Mouse (Mus musculus) olfactory bulb, adult 2 months (tissue): ENCODE measurements around the gene Sytl3.

Source experiments
- CTCF ChIP-seq: fragments of 200-500 bp; IDR thresholded peaks from 2 replicates; pipeline ENCODE4 v1.5.1; 2012; ENCODE audit warnings: low read depth, mild to moderate bottlenecking, low read length, moderate library complexity; ENCODE audit not compliant: insufficient read depth
- POLR2A ChIP-seq: fragments of 200-500 bp; IDR thresholded peaks from 2 replicates; pipeline ENCODE4 v1.6.1; 2012; ENCODE audit warnings: mild to moderate bottlenecking, low read depth, low read length, moderate library complexity; ENCODE audit not compliant: insufficient read depth

DNA sequence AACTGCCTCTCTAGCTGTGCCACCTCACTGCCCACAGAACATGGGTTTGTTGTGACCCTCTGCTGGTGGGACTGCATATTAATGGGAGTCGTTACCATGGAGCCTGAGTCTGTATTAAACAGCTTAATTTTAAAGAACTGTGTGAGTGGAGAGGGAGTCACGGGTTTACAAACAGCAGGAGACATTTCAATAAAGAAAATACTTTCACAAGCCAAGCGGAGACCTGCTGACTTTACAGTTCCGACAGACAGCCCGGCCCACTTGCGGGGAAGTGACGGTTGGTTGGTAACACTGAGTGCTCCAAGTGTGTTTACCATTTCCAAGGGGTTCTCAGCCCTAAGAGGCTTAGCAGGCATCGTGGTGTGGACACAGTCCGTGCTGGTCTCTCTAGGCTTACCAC, 87.1 kb downstream of the Sytl3 start:
- TF ChIP-seq POLR2A = no peak
- TF ChIP-seq CTCF = no peak
